Mouse (Mus musculus) stomach, embryonic 14.5 days (tissue): ENCODE measurements around the gene 9330161L09Rik. TPM values are rescaled to one million over a fixed set of nuclear protein-coding genes. Genes with fewer than 3 reads are reported as not detected.
"Not testable (repeated sequence)": the region's sequence is repeated elsewhere in the genome, so short reads cannot be mapped to it uniquely, and the experiment has no call there.

Experiments
- ATAC-seq: fragments of 200-750 bp; cut with Nextera tagmentation; 2 replicates; pipeline ENCODE4 v1.8.0; 2017; ENCODE audit warnings: low read depth, moderate TSS enrichment; ENCODE audit not compliant: insufficient number of reproducible peaks, insufficient read depth, low FRiP score
- H3K27ac ChIP-seq: fragments of 300-500 bp; sonication (generic); 2 replicates; pipeline ENCODE4 v1.5.1; 2014; ENCODE audit warnings: mild to moderate bottlenecking, low read length, moderate library complexity, mixed read lengths
- H3K27me3 ChIP-seq: fragments of 300-500 bp; sonication (generic); 2 replicates; pipeline ENCODE4 v1.6.1; 2014; ENCODE audit warnings: low read length, control low read depth, mixed read lengths; ENCODE audit not compliant: control insufficient read depth, insufficient read depth
- H3K36me3 ChIP-seq: fragments of 300-500 bp; sonication (generic); 2 replicates; pipeline ENCODE4 v1.6.1; 2014; ENCODE audit warnings: mild to moderate bottlenecking, control low read depth, low read length, moderate library complexity, mixed read lengths; ENCODE audit not compliant: control insufficient read depth, insufficient read depth
- H3K4me1 ChIP-seq: fragments of 300-500 bp; sonication (generic); 2 replicates; pipeline ENCODE4 v1.6.1; 2014; ENCODE audit warnings: low read length, control low read depth, mixed read lengths; ENCODE audit not compliant: control insufficient read depth, insufficient read depth
- H3K4me2 ChIP-seq: fragments of 300-500 bp; sonication (generic); replicated peaks from 2 replicates; pipeline ENCODE4 v1.6.1; 2014; ENCODE audit warnings: low read depth, low read length, control low read depth
- H3K4me3 ChIP-seq: fragments of 300-500 bp; sonication (generic); 2 replicates; pipeline ENCODE4 v1.5.1; 2014; ENCODE audit warnings: low read depth, low read length, control low read depth
- H3K9ac ChIP-seq: fragments of 300-500 bp; sonication (generic); replicated peaks from 2 replicates; pipeline ENCODE4 v1.6.1; 2014; ENCODE audit warnings: low read depth, mild to moderate bottlenecking, control low read depth, low read length, moderate library complexity, mixed read lengths
- H3K9me3 ChIP-seq: fragments of 300-500 bp; sonication (generic); 2 replicates; pipeline ENCODE4 v1.6.1; 2016; ENCODE audit warnings: low read depth, low read length, control low read depth; ENCODE audit not compliant: control insufficient read depth
- WGBS: fragments of 180-500 bp; shearing (Covaris S2); extraction: QIAGEN DNeasy Blood & Tissue Kit; methylation state at CpG from one replicate; pipeline ENCODE4 v1.1.7; 2014; 5-methylcytosine and 5-hydroxymethylcytosine counted together
- polyA plus RNA-seq: library from polyadenylated mRNA; unstranded; fragments of >200 nt; fragmentation: Nextera tagmentation; extraction: Ambion mirVana; gene quantifications from 2 replicates; pipeline ENCODE4 v1.2.1, GENCODE M21; 2014

9330161L09Rik gene
- 0.25 and 0.87 TPM in 2 replicates for polyA plus RNA-seq

- no peak within 1 kb of the TSS for H3K27ac ChIP-seq
- H3K9ac ChIP-seq: no peak within 1 kb of the TSS
- no peaks in the 10 kb centered on the region for H3K27me3 ChIP-seq
- H3K4me2 ChIP-seq: no peak within 1 kb of the TSS
- no peak for ATAC-seq
- no peak within 1 kb of the TSS for H3K4me3 ChIP-seq
- H3K9me3 ChIP-seq: no peaks in the 10 kb centered on the region
- 95% methylated on average over 4 of the region's 4 CpGs for WGBS
- H3K4me1 ChIP-seq: no peaks in the 10 kb centered on the region
- peaks cover 64% of the 10 kb centered on the region for H3K36me3 ChIP-seq
Observed at GRCm38 (mm10) chr12:103407720-103408119, at the start of gene 9330161L09Rik. Gene 9330161L09Rik (minus strand): TSS chr12:103407820.

DNA sequence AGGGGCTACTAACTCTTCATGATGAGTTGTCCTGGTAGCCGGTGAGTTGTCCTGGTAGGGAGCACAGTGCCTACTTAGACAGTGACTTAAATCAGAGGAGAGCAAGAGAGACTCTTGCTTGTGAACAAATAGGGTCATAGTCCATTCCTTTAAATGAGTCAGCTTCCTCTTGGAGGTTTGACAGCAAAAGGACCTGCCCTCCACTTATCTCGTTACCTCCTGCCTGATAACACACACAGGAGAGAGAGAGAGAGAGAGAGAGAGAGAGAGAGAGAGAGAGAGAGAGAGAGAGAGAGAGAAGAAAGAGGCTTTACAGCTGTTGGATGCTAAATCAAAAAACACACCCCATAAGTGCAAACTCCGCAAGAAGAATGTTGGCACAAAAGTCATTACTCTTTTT lies 49.5 kb upstream of the 9330161L09Rik start, which contains the start of gene Ifi27l2b:
Gene Ifi27l2b (minus strand): TSS at position 84 of the 400 bp plus-strand sequence.
- Histone ChIP-seq H3K27ac (no peak within 1 kb of the TSS), H3K4me2 (no peak within 1 kb of the TSS), H3K27me3 (no peaks in the 10 kb centered on the region), H3K4me3 (no peak within 1 kb of the TSS), H3K9me3 (no peaks in the 10 kb centered on the region), H3K9ac (no peak within 1 kb of the TSS), H3K36me3 (no peaks in the 10 kb centered on the region), H3K4me1 (no peaks in the 10 kb centered on the region)
- peak; percentile 71; the same call in 1 of the 2 replicates for ATAC-seq
- 48% methylated on average over 3 of the region's 3 CpGs for WGBS

DNA sequence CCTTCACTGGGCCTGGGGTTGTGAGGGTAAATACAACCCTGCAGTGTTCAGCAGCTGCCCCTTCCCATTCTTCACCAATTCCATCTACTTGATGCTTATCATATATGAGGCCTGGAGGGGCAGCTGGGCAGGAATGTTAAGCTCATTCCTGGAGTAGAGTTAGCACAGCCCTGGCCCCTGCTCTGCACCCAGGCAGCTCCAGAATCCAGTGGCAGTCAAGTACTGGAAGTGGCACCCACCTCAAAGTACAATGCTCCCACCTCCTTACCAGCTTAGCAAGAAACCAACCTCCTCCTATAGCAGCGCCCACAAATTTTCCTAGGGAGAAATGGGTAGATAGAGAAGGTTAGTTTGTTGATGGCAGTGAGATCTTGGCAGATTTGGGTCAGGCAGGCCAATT lies 49.1 kb upstream of the 9330161L09Rik start:
- not testable (repeated sequence) for H3K27ac ChIP-seq, H3K4me2 ChIP-seq, ATAC-seq, H3K36me3 ChIP-seq, H3K9ac ChIP-seq, H3K4me1 ChIP-seq, H3K9me3 ChIP-seq, H3K4me3 ChIP-seq, H3K27me3 ChIP-seq
- WGBS: no CpG with 5 or more reads among the region's 1 CpGs

GRCm38 (mm10) chr12:103453361-103453760 lies 45.7 kb upstream of the 9330161L09Rik start:
- Histone ChIP-seq H3K9ac (no peak overlapping the region), H3K4me1 (no peaks in the 10 kb centered on the region), H3K27me3 (no peaks in the 10 kb centered on the region), H3K27ac (no peak overlapping the region), H3K36me3 (no peaks in the 10 kb centered on the region), H3K4me3 (no peak overlapping the region), H3K9me3 (no peaks in the 10 kb centered on the region), H3K4me2 (no peak overlapping the region)
- ATAC-seq: no peak

GRCm38 (mm10) chr12:103445060-103445459 lies 37.4 kb upstream of the 9330161L09Rik start:
- WGBS: 78% methylated on average over 3 of the region's 3 CpGs
- Histone ChIP-seq H3K27ac (no peak overlapping the region), H3K4me2 (no peak overlapping the region), H3K27me3 (no peaks in the 10 kb centered on the region), H3K4me3 (no peak overlapping the region), H3K36me3 (no peaks in the 10 kb centered on the region), H3K9ac (no peak overlapping the region), H3K4me1 (no peaks in the 10 kb centered on the region), H3K9me3 (no peaks in the 10 kb centered on the region)
- no peak for ATAC-seq

GRCm38 (mm10) chr12:103444261-103444660 lies 36.6 kb upstream of the 9330161L09Rik start:
- WGBS: 23% methylated on average over 6 of the region's 7 CpGs
- not testable (repeated sequence) for ATAC-seq

DNA sequence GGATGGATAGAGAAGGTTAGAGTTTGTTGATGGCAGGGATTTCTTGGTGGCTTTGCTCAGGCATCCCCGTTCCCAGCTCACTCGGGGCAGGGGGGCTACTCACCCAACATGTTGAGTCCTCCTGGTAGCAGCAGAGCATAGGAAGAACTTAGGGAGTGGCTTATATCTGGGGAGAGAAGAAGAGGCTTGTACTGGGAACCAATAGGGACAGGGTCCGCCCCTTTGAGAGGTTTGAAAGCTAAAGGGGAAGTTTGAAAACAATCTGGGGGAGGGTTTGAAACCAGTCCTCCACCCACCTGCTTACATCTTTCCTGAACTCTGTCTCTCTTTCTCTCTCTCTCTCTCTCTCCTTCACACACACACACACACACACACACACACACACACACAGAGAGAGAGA lies 35.9 kb upstream of the 9330161L09Rik start, which contains the start of gene Ifi27l2a:
Gene Ifi27l2a (minus strand): TSS at position 157 of the 400 bp plus-strand sequence.
- Histone ChIP-seq H3K4me3 (no peak within 1 kb of the TSS), H3K27me3 (no peaks in the 10 kb centered on the region), H3K9ac (no peak within 1 kb of the TSS), H3K4me1 (no peaks in the 10 kb centered on the region), H3K36me3 (no peaks in the 10 kb centered on the region), H3K4me2 (no peak within 1 kb of the TSS), H3K9me3 (no peaks in the 10 kb centered on the region), H3K27ac (no peak within 1 kb of the TSS)
- 46% methylated on average over 3 of the region's 3 CpGs for WGBS
- ATAC-seq: no peak

More at GRCm38 (mm10) chr12:103444261-103444660, 36.6 kb upstream of the 9330161L09Rik start:
- not testable (repeated sequence) for H3K36me3 ChIP-seq, H3K4me2 ChIP-seq, H3K27ac ChIP-seq, H3K9ac ChIP-seq, H3K9me3 ChIP-seq, H3K27me3 ChIP-seq, H3K4me1 ChIP-seq, H3K4me3 ChIP-seq

DNA sequence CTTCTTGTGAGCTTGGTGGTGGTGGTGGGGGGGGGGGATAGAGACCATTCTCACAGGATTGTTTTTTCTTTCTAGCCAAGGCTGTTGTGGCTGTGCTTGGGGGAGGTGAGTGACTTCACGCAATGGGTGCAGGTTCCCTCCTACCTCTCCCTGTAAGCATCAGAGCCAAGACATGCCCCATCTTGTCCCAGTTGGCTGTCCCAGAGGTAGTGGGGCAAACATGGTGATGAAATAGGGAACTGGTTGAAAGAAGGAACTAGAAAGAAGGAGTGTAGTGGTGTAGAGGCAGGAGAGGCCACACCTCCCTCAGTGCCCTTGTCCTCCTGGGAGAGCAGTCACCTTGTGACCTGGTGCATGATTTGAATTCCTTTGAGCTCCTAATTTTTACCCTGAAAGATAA lies 30.0 kb upstream of the 9330161L09Rik start:
- H3K27ac ChIP-seq: no peak overlapping the region

DNA sequence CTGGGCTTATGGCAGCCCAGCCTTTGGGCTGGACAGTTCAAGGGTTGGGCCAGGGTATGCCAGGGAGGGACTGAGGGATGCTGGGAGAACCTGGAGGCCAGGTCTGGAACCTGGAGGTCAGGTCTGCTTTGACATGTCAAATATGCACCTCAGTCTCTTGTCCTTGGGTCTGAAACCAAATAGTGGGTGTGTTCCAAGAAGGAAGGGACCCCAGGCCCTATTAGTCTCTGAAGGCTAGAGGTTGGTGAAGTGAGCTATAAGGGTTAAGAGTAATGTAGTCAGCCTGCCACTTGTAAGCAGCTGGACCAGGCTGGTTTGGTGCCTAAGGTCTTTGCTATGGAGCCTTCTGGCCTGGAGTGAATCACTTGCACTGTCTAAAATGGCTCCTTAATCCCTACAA lies 27.2 kb upstream of the 9330161L09Rik start:
- Histone ChIP-seq H3K27me3 (no peaks in the 10 kb centered on the region), H3K27ac (peak overlapping the region; percentile 85; the same call in 1 of the 2 replicates)

More for the DNA sequence above, 30.0 kb upstream of the 9330161L09Rik start:
- Histone ChIP-seq H3K9me3 (no peaks in the 10 kb centered on the region), H3K27me3 (no peaks in the 10 kb centered on the region), H3K4me2 (no peak overlapping the region), H3K4me1 (0 out of 2 replicates have a peak, but pooled peaks cover 3% of the 10 kb centered on the region), H3K4me3 (no peak overlapping the region), H3K36me3 (no peaks in the 10 kb centered on the region), H3K9ac (no peak overlapping the region)
- 87% methylated on average over 1 of the region's 1 CpGs for WGBS
- no peak for ATAC-seq

More for the DNA sequence above, 27.2 kb upstream of the 9330161L09Rik start:
- H3K9ac ChIP-seq: no peak overlapping the region
- H3K9me3 ChIP-seq: no peaks in the 10 kb centered on the region
- ATAC-seq: no peak
- peak overlapping the region; percentile 36 for H3K4me2 ChIP-seq
- H3K4me3 ChIP-seq: no peak overlapping the region
- H3K36me3 ChIP-seq: no peaks in the 10 kb centered on the region
- H3K4me1 ChIP-seq: 0 out of 2 replicates have a peak, but pooled peaks cover 3% of the 10 kb centered on the region
